ENCODE assay signal across 25 mouse cellular contexts in genomic region chr1:30460295-30460958, GRCm38 (mm10).
DNase-seq lines count a peak whose midpoint lies in the region; ATAC-seq and TF ChIP-seq lines count a peak whose summit lies in the region.
"Had no signal": no experiment of that assay in that cellular context is flagged by ENCODE, and none has a peak within 500 bp of the region (broad histone marks: within the 10 kb centered on the region; RNA-seq: fewer than 3 reads in every experiment).

No protein-coding gene starts in this region.

- no peak overlapping the region for H3K4me2 ChIP-seq in kidney, embryonic 15.5 days
- H3K4me2 ChIP-seq in kidney, postnatal 0 days (ENCODE audit: low read length) = no peak overlapping the region
- H3K4me2 ChIP-seq: embryonic facial prominence, embryonic 12.5 days; forebrain, embryonic 13.5 days; forebrain, embryonic 15.5 days had no signal

- no peaks in the 10 kb centered on the region for H3K9me3 ChIP-seq in kidney, embryonic 15.5 days (replicated peaks)
- H3K9me3 ChIP-seq in kidney, postnatal 0 days (replicated peaks; ENCODE audit: low read length) = no peaks in the 10 kb centered on the region
- H3K9me3 ChIP-seq: embryonic facial prominence, embryonic 10.5 days; embryonic facial prominence, embryonic 12.5 days; forebrain, embryonic 13.5 days; forebrain, embryonic 15.5 days; G1E had no signal

- no peak for TF ChIP-seq CTCF in kidney, postnatal 0 days (IDR thresholded peaks at IDR 0.05; ENCODE audit: low read depth)

- H3K9ac ChIP-seq in kidney, embryonic 15.5 days = no peak overlapping the region
- no peak overlapping the region for H3K9ac ChIP-seq in kidney, postnatal 0 days (ENCODE audit: low read depth, low read length)
- H3K9ac ChIP-seq: embryonic facial prominence, embryonic 12.5 days; forebrain, embryonic 13.5 days; forebrain, embryonic 15.5 days; forebrain, postnatal 0 days had no signal

- H3K4me3 ChIP-seq in kidney, embryonic 15.5 days (replicated peaks) = no peak overlapping the region
- H3K4me3 ChIP-seq in kidney, postnatal 0 days (replicated peaks; ENCODE audit: low read depth, low read length) = no peak overlapping the region
- H3K4me3 ChIP-seq: embryonic facial prominence, embryonic 10.5 days; embryonic facial prominence, embryonic 12.5 days; forebrain, embryonic 13.5 days; forebrain, embryonic 15.5 days had no signal

- H3K27ac ChIP-seq in kidney, embryonic 15.5 days = no peak overlapping the region
- H3K27ac ChIP-seq in kidney, postnatal 0 days = no peak overlapping the region
- H3K27ac ChIP-seq: embryonic facial prominence, embryonic 10.5 days; embryonic facial prominence, embryonic 12.5 days; forebrain, embryonic 13.5 days; forebrain, embryonic 15.5 days had no signal

- H3K27me3 ChIP-seq in kidney, embryonic 15.5 days = no peaks in the 10 kb centered on the region
- H3K27me3 ChIP-seq in kidney, postnatal 0 days (ENCODE audit: insufficient read depth, low read length) = no peaks in the 10 kb centered on the region
- H3K27me3 ChIP-seq: CH12.LX; embryonic facial prominence, embryonic 12.5 days; forebrain, embryonic 13.5 days; forebrain, embryonic 15.5 days; Patski had no signal

- H3K4me1 ChIP-seq in kidney, embryonic 15.5 days = 0 out of 2 replicates have a peak, but pooled peaks cover 3% of the 10 kb centered on the region
- no peaks in the 10 kb centered on the region for H3K4me1 ChIP-seq in kidney, postnatal 0 days (replicated peaks; ENCODE audit: insufficient read depth, low read length)
- H3K4me1 ChIP-seq: embryonic facial prominence, embryonic 10.5 days; embryonic facial prominence, embryonic 12.5 days; forebrain, embryonic 13.5 days; forebrain, embryonic 15.5 days had no signal

- WGBS in kidney, embryonic 15.5 days = 34% methylated on average over 4 of the region's 4 CpGs
- WGBS in kidney, postnatal 0 days = 26% methylated on average over 4 of the region's 4 CpGs

- peak; percentile 85 for ATAC-seq in kidney, embryonic 15.5 days (replicated peaks; ENCODE audit: low FRiP score)
- no peak for ATAC-seq in kidney, postnatal 0 days (replicated peaks; ENCODE audit: low FRiP score, low read depth)
- ATAC-seq: activated CD4-positive, CD25-positive, alpha-beta regulatory T cell, adult 4 months; CD4-positive, CD25-positive, alpha-beta regulatory T cell, adult 4 months; forebrain, embryonic 13.5 days; forebrain, embryonic 15.5 days; forebrain, postnatal 0 days; Patski had no signal

- peak; percentile 1 for DNase-seq in embryo, embryonic 11 days
- no peak for DNase-seq in embryo, embryonic 9.5 days (ENCODE audit: extremely low spot score)
- no peak for DNase-seq in kidney, adult 8-10 months
- DNase-seq in kidney, postnatal 0 days (ENCODE audit: low spot score) = peak; percentile 46
- DNase-seq in kidney, postnatal 10 days = no peak
- DNase-seq: adrenal gland, adult 8-10 months; adrenal gland, postnatal 14 days; adrenal gland, postnatal 36 days; B cell, adult 2 months; cerebellum, adult 11-12 months; cerebellum, adult 2 months; cerebellum, adult 9-10 months; cerebellum, postnatal 10 days; cerebellum, postnatal 25 days; forebrain, postnatal 0 days had no signal

- no peaks in the 10 kb centered on the region for H3K36me3 ChIP-seq in kidney, embryonic 15.5 days
- no peaks in the 10 kb centered on the region for H3K36me3 ChIP-seq in kidney, postnatal 0 days (ENCODE audit: insufficient read depth, low read length)
- H3K36me3 ChIP-seq: embryonic facial prominence, embryonic 10.5 days; embryonic facial prominence, embryonic 12.5 days; forebrain, embryonic 15.5 days; G1E had no signal

Comparison
In these comparisons a context has a peak if more than half of its experiments do, and no peak if none do; other contexts are left out.
1. DNase-seq: peak in embryo, embryonic 11 days (single experiment) and kidney, postnatal 0 days (single experiment); none in embryo, embryonic 9.5 days (single experiment), kidney, adult 8-10 months (0 of 2) and kidney, postnatal 10 days (single experiment).